Mouse (Mus musculus): ENCODE measurements around the gene Lhfpl5.

The Lhfpl5 gene

GRCm38 (mm10) chr17:28600780-28601179, 25.3 kb downstream of the Lhfpl5 start:
- ChIA-PET POLR2A (interaction anchor here in 2 of 4 experiments (0.6 to 18.5 kb wide), 6 partner anchors 11 to 566 kb away, joined by 3 to 239 read pairs (median 3); partner anchors contain the start of genes Ppard (in 1 of the 2) and Srpk1 (in 1 of the 2)), CTCF (interaction anchor here in 2 of 4 experiments (0.6 to 0.7 kb wide), 3 partner anchors 74 to 417 kb away, joined by 3 read pairs; no protein-coding TSS in a partner anchor)

DNA sequence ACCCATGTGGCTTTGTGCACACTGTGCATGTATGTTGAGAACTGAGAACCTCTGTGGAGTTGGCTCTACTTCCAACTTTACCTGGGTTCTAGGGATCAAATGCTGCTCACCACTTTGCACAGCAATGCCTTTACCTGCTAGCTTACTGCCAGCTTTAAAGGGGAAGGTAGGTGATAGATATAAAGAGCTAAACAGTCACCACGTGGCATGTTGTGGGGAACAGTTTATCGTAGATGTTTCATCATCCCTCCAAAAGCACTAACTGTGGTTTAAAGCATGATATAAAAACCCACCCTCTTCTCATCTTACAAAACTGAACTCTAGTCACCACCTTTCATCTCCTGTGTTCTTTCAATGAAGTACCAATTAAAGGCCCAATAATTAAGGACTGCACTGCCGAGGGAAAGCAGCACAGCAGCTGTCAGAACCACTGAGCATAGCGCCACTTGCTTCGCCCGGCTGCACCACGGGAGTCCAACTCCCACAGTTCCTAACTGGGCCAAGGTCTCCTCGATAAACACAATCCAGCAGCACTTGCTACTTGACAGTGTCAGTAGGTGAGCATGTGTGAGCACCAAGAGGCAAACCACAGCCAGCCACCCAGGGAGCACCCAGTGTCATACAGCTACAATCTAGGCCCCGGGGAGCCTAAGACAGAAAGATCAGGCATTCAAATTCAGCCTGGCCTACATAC, 26.3 kb downstream of the Lhfpl5 start:
- ChIA-PET POLR2A (interaction anchor here in 3 of 4 experiments (0.8 to 18.5 kb wide), 15 partner anchors 8 to 146 kb away, joined by 3 to 239 read pairs (median 3); partner anchors contain the start of gene Srpk1 (in 2 of the 3)), CTCF (interaction anchor here in 1 of 4 experiments (1.6 kb wide), 1 partner anchor 9 kb away, joined by 11 read pairs; no protein-coding TSS in a partner anchor)

- ChIA-PET CTCF (interaction anchor here in 2 of 4 experiments (0.6 to 1.3 kb wide), 2 partner anchors 19 to 304 kb away, joined by 3 to 4 read pairs; no protein-coding TSS in a partner anchor), POLR2A (interaction anchor here in 2 of 4 experiments (0.7 to 18.5 kb wide), 11 partner anchors 11 to 192 kb away, joined by 3 to 239 read pairs (median 3); partner anchors contain the start of gene Srpk1 (in 1 of the 2))
These were observed 34.1 kb downstream of the Lhfpl5 start for GRCm38 (mm10) chr17:28609543-28609942.

DNA sequence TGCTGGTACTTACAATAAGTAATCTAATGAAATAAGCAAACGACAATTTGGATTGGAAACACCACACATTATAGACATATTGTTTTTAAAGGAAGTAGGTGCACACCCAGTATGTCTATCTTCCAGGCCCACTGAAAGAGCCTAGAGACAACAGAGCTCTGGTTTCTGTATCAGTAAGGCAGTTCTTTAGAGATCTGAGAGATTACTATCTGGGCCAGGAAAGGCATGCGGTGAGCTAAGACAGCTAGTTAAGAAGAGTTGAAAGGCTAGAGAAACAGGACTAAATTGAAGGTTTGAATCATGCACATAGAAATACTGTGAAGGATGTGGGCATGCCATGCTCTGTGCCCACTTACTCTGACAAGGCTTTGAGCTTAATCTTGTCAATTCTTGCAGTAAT, 37.2 kb downstream of the Lhfpl5 start:
- POLR2A ChIA-PET, result interaction anchor here in 2 of 4 experiments (1.0 to 18.5 kb wide), 6 partner anchors 8 to 34 kb away, joined by 3 to 239 read pairs (median 14); partner anchors contain the start of gene Srpk1 (in 1 of the 2)
- CTCF ChIA-PET, result no interaction called here

DNA sequence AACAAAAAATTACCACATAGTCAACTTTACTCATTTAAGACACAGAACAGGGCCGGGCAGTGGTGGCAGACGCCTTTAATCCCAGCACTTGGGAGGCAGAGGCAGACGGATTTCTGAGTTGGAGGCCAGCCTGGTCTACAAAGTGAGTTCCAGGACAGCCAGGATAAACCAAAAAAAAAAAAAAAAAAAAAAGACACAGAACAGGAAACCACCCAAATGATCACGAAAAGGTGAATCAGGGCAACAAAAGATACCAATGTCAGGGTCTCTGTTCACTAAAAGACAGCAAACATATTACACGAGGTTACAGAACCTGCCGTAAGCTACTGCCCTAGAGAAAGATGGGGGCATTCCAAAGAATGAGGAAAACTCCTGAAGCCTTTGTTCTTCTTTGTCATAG, 37.7 kb downstream of the Lhfpl5 start:
- ChIA-PET CTCF (no interaction called here), POLR2A (interaction anchor here in 3 of 4 experiments (0.6 to 18.5 kb wide), 12 partner anchors 8 to 290 kb away, joined by 3 to 239 read pairs (median 4); partner anchors contain the start of genes Srpk1 (in 1 of the 3) and Tead3 (in 1 of the 3))

DNA sequence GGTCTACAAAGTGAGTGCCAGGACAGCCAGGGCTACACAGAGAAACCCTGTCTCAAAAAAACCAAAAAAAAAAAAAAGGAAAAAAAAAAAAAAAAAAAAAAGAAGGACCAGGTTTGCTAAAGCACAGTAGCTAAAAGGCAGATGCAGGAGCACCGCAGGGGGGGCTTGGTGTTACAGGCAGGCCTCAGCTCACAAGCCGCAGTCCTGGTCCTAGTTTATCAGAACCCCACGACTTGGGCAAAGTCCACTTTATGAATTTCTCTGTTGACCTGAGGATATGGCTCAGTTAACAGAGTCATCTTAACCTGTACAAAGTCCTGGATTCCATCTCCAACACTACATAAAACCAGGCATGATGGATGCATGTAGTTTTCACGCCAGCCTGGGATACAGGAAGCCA, 39.9 kb downstream of the Lhfpl5 start:
- ChIA-PET POLR2A (interaction anchor here in 3 of 4 experiments (0.6 to 18.8 kb wide), 16 partner anchors 6 to 243 kb away, joined by 3 to 239 read pairs (median 3); partner anchors contain the start of genes Clps (in 1 of the 3) and Srpk1 (in 1 of the 3)), CTCF (interaction anchor here in 2 of 4 experiments (0.6 to 1.4 kb wide), 5 partner anchors 10 to 1539 kb away, joined by 3 to 5 read pairs (median 4); no protein-coding TSS in a partner anchor)

DNA sequence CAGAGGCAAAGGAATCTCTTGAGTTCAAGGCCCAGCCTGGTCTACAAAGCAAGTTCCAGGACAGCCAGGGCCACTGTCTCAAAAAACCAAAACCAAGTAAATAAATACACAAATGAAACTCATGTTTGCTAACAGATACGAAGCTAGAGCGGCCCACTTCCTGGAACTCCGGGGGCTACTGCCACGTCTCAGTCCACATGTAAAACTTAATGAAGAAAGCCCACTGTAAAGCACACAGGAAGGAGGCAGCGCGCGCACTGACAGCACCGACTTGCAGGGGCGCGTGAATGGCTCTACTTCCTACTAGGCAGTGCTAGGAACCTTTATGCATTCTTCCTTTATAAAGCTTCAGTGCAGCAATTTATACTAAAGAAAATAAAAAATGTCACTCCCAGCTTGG, 42.2 kb downstream of the Lhfpl5 start:
- POLR2A ChIA-PET, result interaction anchor here in 3 of 4 experiments (0.5 to 18.8 kb wide), 14 partner anchors 6 to 477 kb away, joined by 3 to 239 read pairs (median 4); partner anchors contain the start of gene Srpk1 (in 1 of the 3)

DNA sequence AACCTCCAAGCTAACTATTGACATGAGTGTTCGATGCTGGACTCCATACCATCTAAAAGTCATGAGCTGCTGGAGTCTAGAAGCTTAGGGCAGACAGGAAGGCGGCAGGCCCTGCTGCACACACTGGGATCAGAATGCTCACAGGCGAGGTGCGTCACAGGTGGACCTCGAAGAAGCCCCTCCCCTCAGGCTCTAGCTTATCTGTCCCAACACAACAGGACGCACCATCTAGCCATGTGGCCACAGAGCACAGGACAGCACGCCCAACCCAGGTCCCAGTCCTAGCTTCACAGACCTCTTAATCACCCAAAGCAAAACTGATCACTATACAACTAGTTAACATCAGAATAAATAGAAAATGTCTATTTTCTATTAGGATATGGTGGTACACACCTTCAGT, 42.7 kb downstream of the Lhfpl5 start:
- CTCF ChIA-PET, result interaction anchor here in 3 of 4 experiments (0.6 to 1.2 kb wide), 7 partner anchors 10 to 249 kb away, joined by 3 to 4 read pairs (median 3); no protein-coding TSS in a partner anchor
- POLR2A ChIA-PET, result interaction anchor here in 3 of 4 experiments (0.5 to 18.8 kb wide), 14 partner anchors 5 to 477 kb away, joined by 3 to 239 read pairs (median 4); partner anchors contain the start of gene Srpk1 (in 1 of the 3)

More for the DNA sequence above, 42.2 kb downstream of the Lhfpl5 start:
- CTCF ChIA-PET, result interaction anchor here in 3 of 4 experiments (0.6 to 1.2 kb wide), 6 partner anchors 10 to 249 kb away, joined by 3 to 4 read pairs (median 3); no protein-coding TSS in a partner anchor

DNA sequence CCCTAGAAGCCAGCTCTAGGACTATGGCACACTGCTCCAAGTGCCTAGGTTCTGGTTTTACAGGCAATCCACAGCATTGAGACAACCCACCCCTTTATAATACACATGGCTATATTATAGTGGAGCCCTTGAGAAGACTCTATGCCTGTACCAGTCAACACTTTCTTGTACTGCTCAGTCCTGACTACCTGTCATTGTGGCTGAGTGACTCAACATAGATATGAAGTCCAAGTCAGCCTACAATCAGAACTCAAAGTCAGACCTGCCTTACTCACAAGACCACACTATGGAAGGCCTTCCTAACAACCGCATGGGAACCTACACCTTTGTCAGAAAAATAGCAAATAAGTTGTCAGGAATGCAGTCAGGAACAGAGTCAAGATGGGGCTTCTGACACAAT, 43.3 kb downstream of the Lhfpl5 start:
- ChIA-PET CTCF (interaction anchor here in 1 of 4 experiments (0.6 to 1.6 kb wide), 2 partner anchors 26 to 40 kb away, joined by 4 read pairs; no protein-coding TSS in a partner anchor), POLR2A (interaction anchor here in 3 of 4 experiments (0.5 to 18.8 kb wide), 6 partner anchors 4 to 196 kb away, joined by 3 to 239 read pairs (median 26); partner anchors contain the start of gene Srpk1 (in 1 of the 3))

GRCm38 (mm10) chr17:28621381-28622299, 46.2 kb downstream of the Lhfpl5 start:
- CTCF ChIA-PET, result interaction anchor here (0.6 to 2.0 kb wide), 10 partner anchors 15 to 1967 kb away, joined by 3 to 7 read pairs (median 4); no protein-coding TSS in a partner anchor
- POLR2A ChIA-PET, result interaction anchor here (0.5 to 18.8 kb wide), 49 partner anchors 7 to 410 kb away, joined by 3 to 239 read pairs (median 4); partner anchors contain the start of genes Clpsl2 (in 1 of the 4), Mapk14 (in 1 of the 4) and Srsf3 (in 1 of the 4)

DNA sequence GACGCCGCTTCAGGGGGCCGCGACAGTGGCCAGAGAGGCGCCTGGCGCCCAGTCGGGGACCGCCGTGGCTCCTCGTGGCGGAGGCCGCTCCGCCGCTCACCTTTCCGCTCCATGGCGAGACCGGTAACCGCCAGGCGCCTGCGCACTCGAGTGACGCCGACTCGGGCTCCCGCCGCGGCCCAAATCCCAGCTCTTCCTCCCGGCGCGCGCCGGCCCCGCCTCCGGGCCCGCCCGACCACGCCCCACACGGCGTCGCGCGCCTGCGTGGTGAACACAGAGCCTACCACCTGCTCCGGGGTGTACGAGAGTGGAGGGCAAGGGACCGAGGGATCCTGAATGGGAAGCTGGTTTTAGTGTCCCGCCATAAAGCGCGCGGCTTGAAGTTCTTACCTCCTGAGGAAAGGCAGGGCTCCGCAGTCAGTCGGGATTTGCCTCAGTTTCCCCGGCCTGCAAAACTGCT, 46.9 kb downstream of the Lhfpl5 start, which contains the start of gene Srpk1:
Gene Srpk1 (minus strand): TSS at position 410 of the 460 bp plus-strand sequence.
- CTCF ChIA-PET, result interaction anchor here in 3 of 4 experiments (0.6 to 2.0 kb wide), 5 partner anchors 14 to 396 kb away, joined by 3 to 5 read pairs (median 4); no protein-coding TSS in a partner anchor
- POLR2A ChIA-PET, result interaction anchor here (0.5 to 18.8 kb wide), 38 partner anchors 8 to 1477 kb away, joined by 3 to 239 read pairs (median 4); partner anchors contain the start of genes Clpsl2 (in 1 of the 4), Mapk14 (in 1 of the 4) and Srsf3 (in 1 of the 4)

GRCm38 (mm10) chr17:28624841-28625240, 49.4 kb downstream of the Lhfpl5 start:
- ChIA-PET CTCF (interaction anchor here in 1 of 4 experiments (1.1 kb wide), 1 partner anchor 9 kb away, joined by 3 read pairs; no protein-coding TSS in a partner anchor), POLR2A (interaction anchor here in 3 of 4 experiments (1.0 to 18.8 kb wide), 5 partner anchors 9 to 362 kb away, joined by 3 to 239 read pairs (median 6); no protein-coding TSS in a partner anchor)

DNA sequence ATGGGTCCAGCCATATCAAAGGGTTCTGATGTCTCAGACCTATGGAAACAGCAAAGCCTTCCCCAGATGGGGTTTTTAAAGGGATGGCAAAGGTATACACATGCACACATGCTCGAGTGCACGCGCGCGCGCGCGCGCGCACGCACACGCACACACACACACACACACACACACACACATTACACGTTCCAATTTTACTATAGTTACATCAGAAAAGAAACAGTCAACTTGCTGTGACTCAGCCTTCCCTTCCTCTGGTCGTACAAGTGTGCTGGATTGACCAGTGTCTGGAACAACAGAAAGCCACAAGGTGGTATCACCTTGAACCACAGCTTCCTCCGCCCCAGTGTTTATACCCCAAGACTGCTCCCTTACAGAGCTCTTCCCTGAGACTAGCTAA, 49.9 kb downstream of the Lhfpl5 start:
- ChIA-PET CTCF (interaction anchor here in 1 of 4 experiments (1.1 kb wide), 1 partner anchor 10 kb away, joined by 3 read pairs; no protein-coding TSS in a partner anchor), POLR2A (interaction anchor here in 2 of 4 experiments (0.8 to 18.8 kb wide), 7 partner anchors 10 to 407 kb away, joined by 3 to 239 read pairs (median 6); partner anchors contain the start of gene Srsf3 (in 1 of the 2))

GRCm38 (mm10) chr17:28626937-28627336, 51.5 kb downstream of the Lhfpl5 start:
- ChIA-PET POLR2A (interaction anchor here in 2 of 4 experiments (0.9 to 18.8 kb wide), 5 partner anchors 12 to 156 kb away, joined by 3 to 239 read pairs (median 5); no protein-coding TSS in a partner anchor), CTCF (interaction anchor here in 1 of 4 experiments (2.6 kb wide), 1 partner anchor 34 kb away, joined by 13 read pairs; no protein-coding TSS in a partner anchor)

DNA sequence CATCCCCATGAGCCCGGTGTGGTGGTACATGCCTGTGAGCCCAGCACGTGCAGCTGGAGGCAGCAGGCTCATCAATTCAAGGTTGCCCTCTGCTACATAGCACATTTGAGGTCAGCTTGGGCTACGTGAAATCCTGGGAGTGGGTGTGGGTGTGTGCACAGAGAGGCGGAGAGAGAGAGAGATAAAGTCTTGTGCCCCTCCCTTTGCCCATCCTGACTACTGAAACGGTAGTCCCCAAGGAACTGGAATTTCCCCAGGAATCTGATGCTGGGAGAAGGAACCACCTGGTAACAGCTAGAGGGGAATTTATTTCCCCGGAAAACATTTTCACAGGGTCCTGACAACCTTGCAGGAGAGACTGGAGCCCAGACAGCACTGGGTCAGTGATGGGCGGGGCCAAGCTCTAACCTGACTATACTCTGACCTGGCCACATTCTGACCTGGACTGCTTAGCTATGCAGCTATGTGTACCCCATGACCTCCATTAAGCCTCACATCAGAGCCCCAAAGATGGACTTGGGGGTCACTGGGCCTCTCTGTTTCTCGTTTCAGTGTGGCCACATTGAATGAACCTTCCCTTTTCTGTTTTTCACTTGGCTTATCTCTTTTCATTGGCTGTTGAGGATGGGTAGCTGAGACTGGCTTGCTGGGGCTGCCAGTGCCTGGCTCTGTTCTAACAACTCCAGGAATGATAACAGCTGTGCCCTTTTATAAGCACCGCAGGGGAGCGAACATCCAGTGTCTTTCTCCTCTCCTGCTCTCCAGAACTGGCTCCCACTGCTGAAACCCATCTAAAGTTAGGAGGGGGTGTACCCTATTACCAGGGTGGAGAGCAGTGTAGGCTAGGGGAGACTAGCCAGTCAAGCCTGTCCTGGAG, 53.0 kb downstream of the Lhfpl5 start:
- CTCF ChIA-PET, result interaction anchor here in 3 of 4 experiments (0.5 to 2.6 kb wide), 18 partner anchors 8 to 1382 kb away, joined by 3 to 13 read pairs (median 4); no protein-coding TSS in a partner anchor
- POLR2A ChIA-PET, result interaction anchor here (0.9 to 18.8 kb wide), 31 partner anchors 8 to 186 kb away, joined by 3 to 239 read pairs (median 4); partner anchors contain the start of gene Mapk14 (in 2 of the 4)
